Mouse (Mus musculus): ENCODE measurements around the gene Cyth1. TPM values are rescaled to one million over a fixed set of nuclear protein-coding genes. Genes with fewer than 3 reads are reported as not detected.

Cyth1 gene
- polyA plus RNA-seq, 1 experiment from 2014 or later, result 4.1 TPM

DNA sequence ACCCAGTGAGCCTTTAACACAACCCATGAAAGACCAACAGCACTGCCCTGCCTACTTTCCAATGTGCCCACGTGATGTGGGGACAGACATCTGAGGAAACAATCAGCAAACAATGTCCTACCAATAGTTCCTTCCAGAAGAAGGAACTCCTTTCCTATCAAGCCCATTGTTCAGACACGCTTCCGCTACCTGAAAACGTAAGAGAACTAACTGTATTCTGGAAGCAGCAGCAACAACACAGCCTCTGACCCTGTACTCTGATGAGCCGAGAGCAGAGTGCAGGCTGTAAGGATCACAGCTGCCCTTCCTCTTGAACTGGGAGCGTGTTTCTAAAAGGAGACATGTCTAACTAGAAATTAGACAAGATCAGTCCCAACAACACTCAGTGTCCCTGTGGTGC lies 13.9 kb downstream of the Cyth1 start:
- WGBS (ENCODE audit: insufficient replicate concordance), result 42% methylated on average over 6 of the region's 6 CpGs
- Histone ChIP-seq H3K36me3 (ENCODE audit: control insufficient read depth, insufficient read depth) (no peaks in the 10 kb centered on the region), H3K9me3 (replicated peaks; ENCODE audit: control insufficient read depth, low read length) (no peaks in the 10 kb centered on the region), H3K9ac (ENCODE audit: low read depth, low read length) (no peak overlapping the region), H3K4me1 (ENCODE audit: control insufficient read depth, low read depth, low read length) (peaks cover 16% of the 10 kb centered on the region), H3K27me3 (ENCODE audit: control insufficient read depth, insufficient read depth, low read depth, low read length) (no peaks in the 10 kb centered on the region), H3K4me3 (ENCODE audit: low read depth, low read length) (no peak overlapping the region), H3K4me2 (ENCODE audit: low read depth, low read length) (no peak overlapping the region), H3K27ac (ENCODE audit: low read length) (no peak overlapping the region)
- no peak for ATAC-seq (ENCODE audit: low read depth)

DNA sequence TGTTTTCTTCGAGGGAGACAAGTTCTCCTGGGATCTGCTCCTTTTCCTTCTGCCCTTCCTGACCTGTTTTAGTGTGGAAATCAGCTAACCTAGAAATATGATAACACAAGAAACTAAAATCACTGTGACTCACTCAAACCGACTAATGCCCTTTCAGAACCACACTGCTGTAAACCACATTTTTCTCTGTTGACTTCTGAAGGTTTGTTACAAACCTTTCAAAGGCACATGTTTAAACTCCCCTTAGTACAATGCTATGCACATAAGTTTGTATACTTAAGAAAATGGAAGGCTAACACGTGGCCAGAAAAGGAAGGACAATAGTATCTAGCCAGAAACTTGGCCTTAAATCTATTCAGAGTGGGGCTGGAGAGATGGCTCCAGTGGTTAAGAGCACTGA lies 14.5 kb downstream of the Cyth1 start:
- ATAC-seq (ENCODE audit: low read depth), result no peak
- H3K27me3 ChIP-seq (ENCODE audit: control insufficient read depth, insufficient read depth, low read depth, low read length), result no peaks in the 10 kb centered on the region
- no peak overlapping the region for H3K4me3 ChIP-seq (ENCODE audit: low read depth, low read length)
- H3K36me3 ChIP-seq (ENCODE audit: control insufficient read depth, insufficient read depth), result no peaks in the 10 kb centered on the region
- H3K27ac ChIP-seq (ENCODE audit: low read length), result no peak overlapping the region
- H3K4me1 ChIP-seq (ENCODE audit: control insufficient read depth, low read depth, low read length), result peaks cover 16% of the 10 kb centered on the region
- H3K9ac ChIP-seq (ENCODE audit: low read depth, low read length), result no peak overlapping the region
- no peak overlapping the region for H3K4me2 ChIP-seq (ENCODE audit: low read depth, low read length)
- WGBS (ENCODE audit: insufficient replicate concordance), result 49% methylated on average over 3 of the region's 3 CpGs
- no peaks in the 10 kb centered on the region for H3K9me3 ChIP-seq (replicated peaks; ENCODE audit: control insufficient read depth, low read length)

DNA sequence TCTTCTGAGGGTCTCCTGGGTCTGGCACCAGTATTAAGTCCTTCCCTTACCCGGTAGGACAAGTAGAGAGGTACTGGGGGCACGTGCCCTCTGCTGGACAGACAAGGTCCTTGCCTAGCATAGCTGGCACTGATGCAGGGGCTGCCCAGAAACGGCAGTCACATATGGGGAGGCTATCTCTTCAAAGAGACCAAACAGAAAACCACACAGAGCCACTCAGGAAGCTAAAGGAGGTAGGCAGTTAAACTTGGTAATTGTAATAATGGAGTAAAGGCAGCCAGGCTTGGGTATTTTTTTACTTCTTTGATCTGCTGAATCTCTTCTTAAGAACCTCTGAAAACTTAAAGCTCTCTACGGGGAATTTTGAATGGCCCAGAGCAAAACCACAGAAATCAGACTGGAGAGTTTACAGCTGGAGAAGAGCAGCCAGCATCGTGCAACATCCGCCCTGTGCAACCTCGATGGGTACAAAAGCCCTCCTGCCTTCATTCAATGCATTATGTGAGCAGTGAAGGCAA lies 16.0 kb downstream of the Cyth1 start:
- peaks cover 16% of the 10 kb centered on the region for H3K4me1 ChIP-seq (ENCODE audit: control insufficient read depth, low read depth, low read length)
- ATAC-seq (ENCODE audit: low read depth), result 0 out of 2 replicates have a peak, but pooled peaks have one; percentile 32
- H3K4me2 ChIP-seq (ENCODE audit: low read depth, low read length), result no peak overlapping the region
- H3K4me3 ChIP-seq (ENCODE audit: low read depth, low read length), result no peak overlapping the region
- no peaks in the 10 kb centered on the region for H3K36me3 ChIP-seq (ENCODE audit: control insufficient read depth, insufficient read depth)
- no peak overlapping the region for H3K27ac ChIP-seq (ENCODE audit: low read length)
- WGBS (ENCODE audit: insufficient replicate concordance), result 13% methylated on average over 7 of the region's 7 CpGs
- H3K9me3 ChIP-seq (replicated peaks; ENCODE audit: control insufficient read depth, low read length), result no peaks in the 10 kb centered on the region
- no peak overlapping the region for H3K9ac ChIP-seq (ENCODE audit: low read depth, low read length)
- no peaks in the 10 kb centered on the region for H3K27me3 ChIP-seq (ENCODE audit: control insufficient read depth, insufficient read depth, low read depth, low read length)

DNA sequence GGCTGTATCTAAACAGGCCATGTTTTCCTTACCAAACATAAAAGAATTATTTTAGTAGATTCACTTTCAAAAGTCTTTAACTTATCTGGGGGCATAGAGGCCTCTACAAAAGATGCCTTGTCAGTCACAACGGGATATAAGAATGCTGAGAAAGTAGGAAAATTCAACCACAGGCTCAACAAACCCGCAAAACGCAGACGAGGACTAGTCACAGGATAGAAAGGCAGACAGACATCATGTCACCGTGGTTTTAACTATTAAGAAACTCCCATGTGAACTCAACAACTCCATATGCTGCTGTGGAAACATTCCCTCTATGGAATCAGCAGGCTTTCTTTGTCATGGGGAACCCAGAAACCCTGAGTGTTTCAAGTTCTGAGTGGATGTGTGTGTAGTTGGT lies 18.5 kb downstream of the Cyth1 start:
- 54% methylated on average over 5 of the region's 5 CpGs for WGBS (ENCODE audit: insufficient replicate concordance)
- no peak for ATAC-seq (ENCODE audit: low read depth)
- H3K4me3 ChIP-seq (ENCODE audit: low read depth, low read length), result no peak overlapping the region
- no peaks in the 10 kb centered on the region for H3K36me3 ChIP-seq (ENCODE audit: control insufficient read depth, insufficient read depth)
- no peaks in the 10 kb centered on the region for H3K9me3 ChIP-seq (replicated peaks; ENCODE audit: control insufficient read depth, low read length)
- H3K27me3 ChIP-seq (ENCODE audit: control insufficient read depth, insufficient read depth, low read depth, low read length), result no peaks in the 10 kb centered on the region
- peaks cover 10% of the 10 kb centered on the region for H3K4me1 ChIP-seq (ENCODE audit: control insufficient read depth, low read depth, low read length)
- no peak overlapping the region for H3K9ac ChIP-seq (ENCODE audit: low read depth, low read length)
- H3K4me2 ChIP-seq (ENCODE audit: low read depth, low read length), result no peak overlapping the region
- H3K27ac ChIP-seq (ENCODE audit: low read length), result no peak overlapping the region

DNA sequence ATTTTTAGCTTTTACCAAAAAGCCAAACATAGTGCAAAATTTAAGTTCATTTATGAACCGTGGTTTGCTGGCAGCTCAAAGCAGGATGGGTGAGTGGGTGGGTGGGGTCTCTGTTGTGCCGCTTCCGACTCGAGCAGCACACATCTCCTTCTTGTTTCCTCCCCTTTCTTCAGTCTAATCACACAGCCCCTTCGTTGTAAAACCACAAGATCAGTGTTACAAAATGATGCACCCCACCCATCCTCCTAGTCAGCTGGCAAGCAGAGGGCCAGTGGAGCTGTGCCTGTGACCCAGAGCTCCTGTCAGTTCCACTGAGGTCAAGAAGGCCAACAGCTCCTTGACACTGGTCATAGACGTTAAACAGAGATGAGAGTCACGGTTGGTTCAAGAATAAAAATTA lies 20.7 kb downstream of the Cyth1 start:
- WGBS (ENCODE audit: insufficient replicate concordance), result 18% methylated on average over 7 of the region's 7 CpGs
- Histone ChIP-seq H3K36me3 (ENCODE audit: control insufficient read depth, insufficient read depth) (no peaks in the 10 kb centered on the region), H3K27ac (ENCODE audit: low read length) (no peak overlapping the region), H3K4me3 (ENCODE audit: low read depth, low read length) (no peak overlapping the region), H3K4me2 (ENCODE audit: low read depth, low read length) (no peak overlapping the region), H3K27me3 (ENCODE audit: control insufficient read depth, insufficient read depth, low read depth, low read length) (no peaks in the 10 kb centered on the region), H3K9me3 (replicated peaks; ENCODE audit: control insufficient read depth, low read length) (no peaks in the 10 kb centered on the region), H3K9ac (ENCODE audit: low read depth, low read length) (no peak overlapping the region), H3K4me1 (ENCODE audit: control insufficient read depth, low read depth, low read length) (peaks cover 10% of the 10 kb centered on the region)
- ATAC-seq (ENCODE audit: low read depth), result no peak

DNA sequence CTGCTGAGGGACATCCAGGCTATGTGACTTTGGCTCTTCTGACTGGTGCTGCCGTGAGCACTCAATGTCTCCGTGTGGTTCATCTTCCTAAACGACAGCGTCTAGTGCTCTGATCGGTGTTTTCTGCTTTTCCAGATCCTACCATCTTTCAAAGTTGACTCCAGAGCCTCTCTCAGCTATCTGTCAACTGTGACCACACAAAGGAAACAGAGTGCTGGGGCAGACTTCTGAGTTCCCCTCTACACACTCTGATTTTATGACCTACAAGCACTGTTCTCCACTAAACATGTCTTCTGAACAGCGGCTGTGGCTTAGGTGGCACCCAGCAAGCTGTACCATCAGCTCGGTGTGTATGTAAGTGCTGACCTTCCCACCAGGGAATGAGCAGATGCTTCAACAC lies 21.5 kb downstream of the Cyth1 start:
- 25% methylated on average over 7 of the region's 7 CpGs for WGBS (ENCODE audit: insufficient replicate concordance)

DNA sequence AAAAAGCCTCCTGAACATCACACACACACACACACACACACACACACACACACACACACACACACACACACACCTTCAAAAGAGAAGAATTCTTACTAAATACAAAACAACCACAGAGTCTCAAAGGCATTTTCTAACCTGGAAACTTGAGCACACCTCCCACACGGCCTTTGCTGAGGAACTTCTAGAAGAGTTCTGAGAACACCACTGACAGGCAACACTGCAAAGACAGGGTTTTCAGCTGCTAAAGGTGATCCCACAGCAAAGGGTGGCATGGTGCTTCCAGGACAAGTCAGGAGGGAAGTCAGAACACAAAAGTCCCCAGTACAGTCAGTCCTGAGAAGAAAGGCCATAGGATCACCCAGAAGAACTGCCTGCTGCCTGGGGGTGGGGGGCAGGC lies 22.5 kb downstream of the Cyth1 start:
- Histone ChIP-seq H3K4me2 (ENCODE audit: low read depth, low read length) (no peak overlapping the region), H3K36me3 (ENCODE audit: control insufficient read depth, insufficient read depth) (no peaks in the 10 kb centered on the region), H3K27ac (ENCODE audit: low read length) (no peak overlapping the region), H3K4me1 (ENCODE audit: control insufficient read depth, low read depth, low read length) (peaks cover 4% of the 10 kb centered on the region), H3K9ac (ENCODE audit: low read depth, low read length) (no peak overlapping the region), H3K4me3 (ENCODE audit: low read depth, low read length) (no peak overlapping the region), H3K9me3 (replicated peaks; ENCODE audit: control insufficient read depth, low read length) (no peaks in the 10 kb centered on the region), H3K27me3 (ENCODE audit: control insufficient read depth, insufficient read depth, low read depth, low read length) (no peaks in the 10 kb centered on the region)
- 45% methylated on average over 1 of the region's 1 CpGs for WGBS (ENCODE audit: insufficient replicate concordance)
- ATAC-seq (ENCODE audit: low read depth), result no peak

More for the DNA sequence above, 21.5 kb downstream of the Cyth1 start:
- Histone ChIP-seq H3K27me3 (ENCODE audit: control insufficient read depth, insufficient read depth, low read depth, low read length) (no peaks in the 10 kb centered on the region), H3K9me3 (replicated peaks; ENCODE audit: control insufficient read depth, low read length) (no peaks in the 10 kb centered on the region), H3K27ac (ENCODE audit: low read length) (no peak overlapping the region), H3K36me3 (ENCODE audit: control insufficient read depth, insufficient read depth) (no peaks in the 10 kb centered on the region), H3K4me3 (ENCODE audit: low read depth, low read length) (no peak overlapping the region), H3K4me1 (ENCODE audit: control insufficient read depth, low read depth, low read length) (peaks cover 7% of the 10 kb centered on the region), H3K4me2 (ENCODE audit: low read depth, low read length) (no peak overlapping the region), H3K9ac (ENCODE audit: low read depth, low read length) (no peak overlapping the region)
- ATAC-seq (ENCODE audit: low read depth), result no peak

DNA sequence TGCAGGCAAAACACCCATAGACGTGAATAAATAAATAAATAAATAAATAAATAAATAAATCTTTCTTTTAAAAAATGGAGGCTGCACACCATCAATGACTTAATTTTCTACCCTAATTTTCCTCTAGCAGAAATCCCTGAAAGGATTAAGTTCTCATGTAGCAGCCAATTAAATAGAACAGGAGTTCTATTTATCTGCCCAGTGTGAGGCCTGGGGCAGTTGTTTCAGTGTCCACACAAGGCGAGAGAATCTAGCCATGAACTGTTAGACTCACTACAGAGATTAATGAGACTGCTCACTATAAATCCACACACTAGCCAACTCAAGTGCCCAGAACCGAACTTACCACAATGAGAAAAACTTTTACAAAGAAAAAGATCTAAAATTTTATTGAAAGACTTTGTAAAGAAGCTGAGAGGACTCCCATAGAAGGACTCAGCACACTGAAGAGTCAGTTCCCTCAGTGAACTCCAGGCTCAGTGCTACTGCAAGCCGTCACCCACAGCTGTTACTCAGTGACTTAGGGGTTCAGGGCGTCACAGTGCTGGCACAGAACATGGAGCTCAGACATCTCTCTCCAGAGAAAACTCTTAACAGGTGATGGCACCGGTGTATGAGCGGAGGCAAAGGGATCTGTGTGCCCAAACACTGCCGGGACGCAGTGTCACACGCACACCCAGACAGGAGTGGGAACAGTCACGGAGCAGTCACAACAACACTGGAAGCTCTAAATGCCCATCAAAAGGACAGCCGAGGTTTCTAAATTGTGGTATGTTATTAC lies 23.1 kb downstream of the Cyth1 start:
- no peaks in the 10 kb centered on the region; the same call in 1 of the 2 replicates for H3K4me1 ChIP-seq (ENCODE audit: control insufficient read depth, low read depth, low read length)
- H3K36me3 ChIP-seq (ENCODE audit: control insufficient read depth, insufficient read depth), result no peaks in the 10 kb centered on the region
- ATAC-seq (ENCODE audit: low read depth), result no peak
- no peak overlapping the region for H3K4me3 ChIP-seq (ENCODE audit: low read depth, low read length)
- no peak overlapping the region for H3K27ac ChIP-seq (ENCODE audit: low read length)
- no peak overlapping the region for H3K9ac ChIP-seq (ENCODE audit: low read depth, low read length)
- WGBS (ENCODE audit: insufficient replicate concordance), result 69% methylated on average over 12 of the region's 12 CpGs
- no peaks in the 10 kb centered on the region for H3K27me3 ChIP-seq (ENCODE audit: control insufficient read depth, insufficient read depth, low read depth, low read length)
- no peak overlapping the region for H3K4me2 ChIP-seq (ENCODE audit: low read depth, low read length)
- H3K9me3 ChIP-seq (replicated peaks; ENCODE audit: control insufficient read depth, low read length), result no peaks in the 10 kb centered on the region

DNA sequence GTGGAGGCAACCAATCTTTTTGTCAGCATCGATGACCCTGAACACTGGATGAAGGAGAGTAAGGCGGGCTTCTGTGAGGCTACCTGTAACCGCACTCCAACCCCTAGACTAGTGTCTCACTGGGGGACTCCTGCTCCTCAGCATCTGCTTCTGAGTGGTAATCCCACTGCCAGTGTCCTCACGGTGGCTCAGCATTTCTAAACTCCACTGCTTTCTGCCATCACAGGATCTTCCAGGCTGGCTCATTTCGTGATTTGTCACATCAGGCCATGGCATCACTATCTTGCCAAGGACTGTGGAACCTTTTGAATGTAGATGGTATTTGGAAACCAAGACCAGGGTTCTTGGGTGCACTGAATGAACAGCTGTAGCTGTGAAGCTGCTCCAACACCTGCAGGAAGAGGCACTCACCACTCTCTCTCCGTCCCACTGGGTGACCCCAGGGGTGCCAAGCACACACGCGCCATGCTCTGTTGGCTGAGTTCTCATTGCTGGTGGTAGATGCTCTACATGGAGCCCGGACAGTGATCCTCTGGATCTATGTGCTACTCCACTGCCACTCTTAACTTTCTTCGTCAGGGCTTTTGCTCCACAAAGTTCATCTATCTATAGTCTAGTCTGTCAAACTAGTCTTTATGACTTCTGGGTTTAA lies 24.9 kb downstream of the Cyth1 start:
- ATAC-seq (ENCODE audit: low read depth), result no peak
- Histone ChIP-seq H3K4me3 (ENCODE audit: low read depth, low read length) (no peak overlapping the region), H3K27ac (ENCODE audit: low read length) (no peak overlapping the region), H3K4me2 (ENCODE audit: low read depth, low read length) (no peak overlapping the region), H3K27me3 (ENCODE audit: control insufficient read depth, insufficient read depth, low read depth, low read length) (no peaks in the 10 kb centered on the region), H3K9me3 (replicated peaks; ENCODE audit: control insufficient read depth, low read length) (no peaks in the 10 kb centered on the region), H3K4me1 (ENCODE audit: control insufficient read depth, low read depth, low read length) (no peaks in the 10 kb centered on the region; the same call in 1 of the 2 replicates), H3K36me3 (ENCODE audit: control insufficient read depth, insufficient read depth) (no peaks in the 10 kb centered on the region), H3K9ac (ENCODE audit: low read depth, low read length) (no peak overlapping the region)
- WGBS (ENCODE audit: insufficient replicate concordance), result 68% methylated on average over 10 of the region's 10 CpGs
